Mouse (Mus musculus): ENCODE measurements around the gene Tmem52.

- TF ChIP-seq CTCF (IDR thresholded peaks at IDR 0.05 in 2 of 3, conservative IDR thresholded peaks at IDR 0.05 in 1 of 3; ENCODE audit: control insufficient read depth in 1 of 3, insufficient read depth in 1 of 3, low read depth in 2 of 3, low read length in 3 of 3, poor library complexity in 1 of 3, severe bottlenecking in 1 of 3) (no peak), POLR2A (IDR thresholded peaks at IDR 0.05; ENCODE audit: control insufficient read depth in 1 of 2, insufficient read depth in 1 of 2, low read depth in 1 of 2, low read length in 2 of 2, poor library complexity in 1 of 2) (no peak), GATA1 (IDR thresholded peaks at IDR 0.05; ENCODE audit: low read depth, low read length) (no peak), NELFE (IDR thresholded peaks at IDR 0.05; ENCODE audit: low read depth, low read length) (no peak), POLR2AphosphoS2 (IDR thresholded peaks at IDR 0.05; ENCODE audit: low read length) (no peak), TCF12 (IDR thresholded peaks at IDR 0.05; ENCODE audit: low read depth, low read length) (no peak), CHD2 (IDR thresholded peaks at IDR 0.05; ENCODE audit: low read length) (no peak), MYC (IDR thresholded peaks at IDR 0.05; ENCODE audit: low read depth, low read length) (no peak), RAD21 (IDR thresholded peaks at IDR 0.05; ENCODE audit: low read depth, low read length) (no peak), TAL1 (IDR thresholded peaks at IDR 0.05; ENCODE audit: low read length) (no peak), MAZ (IDR thresholded peaks at IDR 0.05; ENCODE audit: low read depth, low read length) (no peak), UBTF (IDR thresholded peaks at IDR 0.05; ENCODE audit: borderline replicate concordance, insufficient read depth, low read depth, low read length) (no peak)
Measured at GRCm38 (mm10) chr4:155505671-155506295, 36.9 kb downstream of the Tmem52 start.

All from MEL (cell line).